Mouse (Mus musculus) small intestine, adult 2 months (tissue): ENCODE data around the gene Xcr1. TPM values are rescaled to one million over a fixed set of nuclear protein-coding genes. Genes with fewer than 3 reads are reported as not detected.
A peak's percentile ranks its signal among the peaks of the same experiment; 100 is the strongest.

Experiments used
- H3K27ac ChIP-seq: fragments of 200-500 bp; 2 replicates; pipeline ENCODE4 v1.5.1; 2012; ENCODE audit warnings: low read depth, low read length, control low read depth, inconsistent platforms; ENCODE audit not compliant: insufficient read depth
- H3K27me3 ChIP-seq: fragments of 200-500 bp; 2 replicates; pipeline ENCODE4 v1.6.1; 2012; ENCODE audit warnings: mild to moderate bottlenecking, moderate library complexity, low read length, inconsistent platforms; ENCODE audit not compliant: control insufficient read depth, insufficient read depth
- H3K36me3 ChIP-seq: fragments of 200-500 bp; 2 replicates; pipeline ENCODE4 v1.6.1; 2012; ENCODE audit warnings: mild to moderate bottlenecking, low read length, control low read depth, inconsistent platforms; ENCODE audit not compliant: control insufficient read depth, insufficient read depth
- H3K4me1 ChIP-seq: fragments of 200-500 bp; 2 replicates; pipeline ENCODE4 v1.6.1; 2012; ENCODE audit warnings: low read length, inconsistent platforms, mixed read lengths; ENCODE audit not compliant: control insufficient read depth, insufficient read depth, insufficient read length
- H3K4me3 ChIP-seq: fragments of 200-500 bp; 2 replicates; pipeline ENCODE4 v1.5.1; 2012; ENCODE audit warnings: low read depth, mild to moderate bottlenecking, control low read depth, inconsistent platforms, low read length, moderate library complexity
- CTCF ChIP-seq: fragments of 200-500 bp; IDR thresholded peaks from 2 replicates; pipeline ENCODE4 v1.5.1; 2012; ENCODE audit warnings: low read depth, mild to moderate bottlenecking, control low read depth, inconsistent platforms, low read length, moderate library complexity, mixed read lengths; ENCODE audit not compliant: insufficient replicate concordance, insufficient read length; ENCODE audit errors: extremely low read depth
- POLR2A ChIP-seq: fragments of 200-500 bp; IDR thresholded peaks from 2 replicates; pipeline ENCODE4 v1.6.1; 2012; ENCODE audit warnings: low read depth, mild to moderate bottlenecking, control low read depth, inconsistent platforms, low read length, moderate library complexity
- WGBS: fragments of 180-500 bp; shearing (Covaris S2); methylation state at CpG from one replicate; pipeline ENCODE4 v1.1.7; 2018; 5-methylcytosine and 5-hydroxymethylcytosine counted together
- polyA plus RNA-seq: library from polyadenylated mRNA; depleted of rRNA; stranded (reverse); fragments of >200 nt; gene quantifications from 2 replicates; pipeline ENCODE4 v1.2.3, GENCODE M21; 2012

Gene Xcr1
- polyA plus RNA-seq, 1 experiment = 0.29 TPM

GRCm38 (mm10) chr9:123851713-123852448, 9.9 kb downstream of the Xcr1 start, which contains the start of gene Fyco1:
TSS of gene Fyco1 (minus strand) at chr9:123851899.
- Histone ChIP-seq H3K27me3 (no peaks in the 10 kb centered on the region), H3K4me3 (peak within 1 kb of the TSS; percentile 82), H3K27ac (peak within 1 kb of the TSS; percentile 88), H3K36me3 (no peaks in the 10 kb centered on the region), H3K4me1 (peaks cover 6% of the 10 kb centered on the region; the same call in 1 of the 2 replicates)
- WGBS = under 1% methylated on average over 47 of the region's 47 CpGs
- TF ChIP-seq CTCF (no peak), POLR2A (peak; percentile 68)

GRCm38 (mm10) chr9:123851062-123851712, 10.6 kb downstream of the Xcr1 start:
- TF ChIP-seq POLR2A (peak; percentile 31), CTCF (no peak)
- peaks cover 6% of the 10 kb centered on the region; the same call in 1 of the 2 replicates for H3K4me1 ChIP-seq
- H3K27me3 ChIP-seq = no peaks in the 10 kb centered on the region
- WGBS = under 1% methylated on average over 27 of the region's 27 CpGs
- H3K4me3 ChIP-seq = peak overlapping the region; percentile 82
- no peaks in the 10 kb centered on the region for H3K36me3 ChIP-seq
- H3K27ac ChIP-seq = peak overlapping the region; percentile 88

- TF ChIP-seq CTCF = no peak
- TF ChIP-seq POLR2A = no peak
- H3K4me1 ChIP-seq = peaks cover 6% of the 10 kb centered on the region; the same call in 1 of the 2 replicates
- 0% methylated on average over 2 of the region's 2 CpGs for WGBS
- no peaks in the 10 kb centered on the region for H3K36me3 ChIP-seq
- peak overlapping the region; percentile 88 for H3K27ac ChIP-seq
- H3K4me3 ChIP-seq = peak overlapping the region; percentile 82
- no peaks in the 10 kb centered on the region for H3K27me3 ChIP-seq
Observed at GRCm38 (mm10) chr9:123850705-123851061, 11.1 kb downstream of the Xcr1 start.

- WGBS = 38% methylated on average over 2 of the region's 2 CpGs
- H3K27me3 ChIP-seq = no peaks in the 10 kb centered on the region
- TF ChIP-seq POLR2A (no peak), CTCF (no peak)
- peak overlapping the region; percentile 33 for H3K27ac ChIP-seq
- H3K4me1 ChIP-seq = peaks cover 7% of the 10 kb centered on the region; the same call in 1 of the 2 replicates
- no peaks in the 10 kb centered on the region for H3K36me3 ChIP-seq
- H3K4me3 ChIP-seq = no peak overlapping the region
Observed at GRCm38 (mm10) chr9:123849976-123850695, 11.7 kb downstream of the Xcr1 start.

GRCm38 (mm10) chr9:123846490-123846889, 15.3 kb downstream of the Xcr1 start:
- WGBS = 58% methylated on average over 1 of the region's 1 CpGs
- peaks cover 8% of the 10 kb centered on the region for H3K36me3 ChIP-seq
- no peak overlapping the region for H3K27ac ChIP-seq
- no peak for TF ChIP-seq CTCF
- no peak for TF ChIP-seq POLR2A
- H3K4me1 ChIP-seq = peaks cover 5% of the 10 kb centered on the region; the same call in 1 of the 2 replicates
- H3K27me3 ChIP-seq = no peaks in the 10 kb centered on the region
- no peak overlapping the region for H3K4me3 ChIP-seq

GRCm38 (mm10) chr9:123845120-123845519, 16.7 kb downstream of the Xcr1 start:
- H3K27ac ChIP-seq = peak overlapping the region; percentile 45; the same call in 1 of the 2 replicates
- TF ChIP-seq POLR2A (no peak), CTCF (no peak)
- whole genome bisulfite sequencing = 71% methylated on average over 3 of the region's 3 CpGs
- H3K4me1 ChIP-seq = peaks cover 2% of the 10 kb centered on the region; the same call in 1 of the 2 replicates
- no peak overlapping the region for H3K4me3 ChIP-seq
- H3K27me3 ChIP-seq = no peaks in the 10 kb centered on the region
- peaks cover 14% of the 10 kb centered on the region for H3K36me3 ChIP-seq

- WGBS = 83% methylated on average over 3 of the region's 3 CpGs
- peaks cover 20% of the 10 kb centered on the region for H3K36me3 ChIP-seq
- no peak overlapping the region for H3K27ac ChIP-seq
- H3K27me3 ChIP-seq = no peaks in the 10 kb centered on the region
- peaks cover 2% of the 10 kb centered on the region; the same call in 1 of the 2 replicates for H3K4me1 ChIP-seq
- H3K4me3 ChIP-seq = no peak overlapping the region
- TF ChIP-seq POLR2A (no peak), CTCF (no peak)
Observed at GRCm38 (mm10) chr9:123844468-123844867, 17.4 kb downstream of the Xcr1 start.
